Mouse (Mus musculus): ENCODE measurements at regions not wholly inside any gene's neighbourhood (a gene's known extent, or its start where the extent isn't known, plus 50 kb on each side); places are given as distances from the start of the nearest gene placed in this dataset.
"Not testable (repeated sequence)": the region's sequence is repeated elsewhere in the genome, so short reads cannot be mapped to it uniquely, and the experiment has no call there.

GRCm38 (mm10) chr12:15653357-15653763, 163.4 kb downstream of the Trib2 start:
- DNase-seq = no peak

DNA sequence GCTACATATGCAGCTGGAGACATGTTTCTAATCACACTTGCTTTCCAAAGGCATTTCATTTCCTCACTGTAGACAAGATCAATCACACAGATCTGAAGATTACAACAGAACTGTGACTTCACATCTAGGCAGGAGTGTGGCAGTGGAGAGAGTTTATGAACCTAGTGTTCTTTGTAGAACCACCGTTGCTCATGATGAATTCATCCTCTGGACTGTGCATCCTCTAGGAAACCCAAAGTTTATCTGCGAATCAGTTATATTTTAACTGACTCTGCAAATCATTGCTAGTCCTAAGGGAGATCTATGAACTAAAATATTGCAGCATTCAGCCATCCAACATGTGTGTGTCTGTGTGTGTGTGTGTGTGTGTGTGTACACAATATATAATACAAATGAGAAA, 165.4 kb downstream of the Trib2 start:
- DNase-seq = no peak

GRCm38 (mm10) chr12:15649906-15650305, 166.8 kb downstream of the Trib2 start:
- no peak for DNase-seq

DNA sequence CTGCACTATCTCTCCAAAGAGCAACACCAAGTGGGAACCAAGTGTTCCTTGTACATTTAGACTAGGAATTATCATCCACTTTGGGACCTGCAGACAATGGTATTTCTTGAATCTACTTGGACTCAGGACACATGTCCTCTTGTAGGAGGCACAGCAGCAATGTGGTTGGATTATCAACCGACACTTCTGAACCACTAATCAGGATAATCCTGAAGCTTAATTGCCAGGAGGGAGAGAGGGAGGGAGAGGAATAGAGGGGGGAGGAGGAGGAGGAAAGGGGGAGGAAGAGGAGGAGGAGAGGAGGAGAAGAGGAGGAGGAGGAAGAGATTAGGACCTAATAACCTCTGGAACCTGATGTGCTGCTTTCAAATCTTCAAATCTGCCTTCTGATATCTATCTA, 167.5 kb downstream of the Trib2 start:
- DNase-seq = no peak

- no peak for DNase-seq
Measured at GRCm38 (mm10) chr12:15644074-15644672, 172.5 kb downstream of the Trib2 start.

- no peak for DNase-seq
Measured at GRCm38 (mm10) chr12:15643669-15644068, 173.1 kb downstream of the Trib2 start.

GRCm38 (mm10) chr12:15640320-15640719, 176.4 kb downstream of the Trib2 start:
- DNase-seq = peak in 1 of 2 experiments; percentile 13

- DNase-seq = no peak
Measured at GRCm38 (mm10) chr12:15629971-15630370, 186.8 kb downstream of the Trib2 start.

- DNase-seq = no peak
Measured at GRCm38 (mm10) chr12:15619521-15619920, 197.2 kb downstream of the Trib2 start.

DNA sequence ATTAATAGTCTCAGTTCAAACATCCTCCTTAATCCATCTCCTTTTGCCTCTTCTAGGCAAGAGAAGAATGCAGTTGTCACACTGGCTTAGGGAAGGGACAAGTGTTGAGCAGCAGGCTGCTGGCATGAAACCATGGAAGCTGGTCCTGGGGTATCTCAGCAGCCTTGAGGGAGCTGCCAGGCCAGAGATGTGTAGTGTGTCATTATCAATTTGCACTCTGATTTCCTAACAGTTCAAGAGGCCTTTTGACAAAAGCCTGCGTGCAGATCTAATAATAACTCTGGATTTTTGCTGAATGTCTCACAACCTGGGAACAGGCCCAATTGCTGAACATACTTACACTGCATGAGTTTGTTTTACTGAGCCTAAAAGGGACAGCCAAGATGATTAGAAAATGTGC, 199.4 kb downstream of the Trib2 start:
- peak in 1 of 2 experiments; percentile 21 for DNase-seq

DNA sequence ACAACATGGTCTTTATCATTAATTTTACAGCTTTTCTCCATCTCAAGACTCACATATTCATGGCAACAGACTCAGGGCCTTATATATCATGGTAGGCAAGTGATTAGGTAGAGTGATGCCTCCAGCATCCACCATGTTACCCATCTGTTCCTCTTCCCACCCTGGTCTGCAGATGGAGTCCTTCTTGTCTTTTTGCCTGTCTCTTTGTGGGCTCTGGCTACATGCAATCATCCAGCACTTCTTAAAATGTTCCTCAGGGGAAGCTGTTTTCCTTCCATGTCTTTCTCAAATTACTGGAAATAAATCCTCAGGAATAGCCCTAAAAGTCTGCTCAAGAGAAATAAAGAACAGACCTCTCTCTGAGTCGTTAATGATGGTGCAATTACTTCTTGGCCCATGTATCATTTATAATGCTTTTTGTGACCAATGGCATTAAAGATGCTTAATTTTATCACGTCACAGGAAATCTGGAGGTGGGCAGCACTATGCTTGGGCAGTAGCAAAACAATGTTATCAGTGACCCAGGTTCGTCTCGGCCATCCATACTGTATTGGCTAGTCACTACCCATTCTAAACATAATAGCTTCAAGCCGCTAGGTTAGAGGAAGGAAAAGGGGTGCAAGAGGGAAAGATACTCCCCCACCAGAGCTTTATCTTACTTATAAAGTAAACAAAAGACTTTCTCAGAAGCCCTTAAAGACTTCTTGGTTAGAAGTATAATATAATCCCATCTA, 204.7 kb downstream of the Trib2 start:
- DNase-seq = no peak

GRCm38 (mm10) chr12:15607091-15607490, 209.6 kb downstream of the Trib2 start:
- DNase-seq = no peak

- DNase-seq = peak; percentile 16
Measured at GRCm38 (mm10) chr12:15606095-15606494, 210.6 kb downstream of the Trib2 start.

DNA sequence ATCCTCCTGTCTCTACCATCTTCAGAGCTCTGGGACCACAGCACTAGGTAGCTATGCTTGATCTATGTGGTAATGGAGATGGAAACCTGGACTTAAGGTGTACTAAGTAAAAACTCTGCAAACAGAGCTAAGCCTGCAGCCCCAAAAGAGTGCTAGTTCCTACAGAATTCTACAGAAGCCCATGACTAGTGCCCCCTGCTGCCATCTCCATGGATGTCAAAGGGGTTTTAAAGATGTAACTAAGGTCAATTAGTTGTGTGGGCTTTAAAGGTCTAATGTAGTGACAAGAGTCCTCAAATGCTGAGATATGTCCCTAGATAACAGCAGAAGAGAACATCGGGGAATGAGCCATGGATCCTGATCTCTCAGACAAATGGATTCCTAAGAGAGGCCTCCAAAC, 212.1 kb downstream of the Trib2 start:
- no peak for DNase-seq

DNA sequence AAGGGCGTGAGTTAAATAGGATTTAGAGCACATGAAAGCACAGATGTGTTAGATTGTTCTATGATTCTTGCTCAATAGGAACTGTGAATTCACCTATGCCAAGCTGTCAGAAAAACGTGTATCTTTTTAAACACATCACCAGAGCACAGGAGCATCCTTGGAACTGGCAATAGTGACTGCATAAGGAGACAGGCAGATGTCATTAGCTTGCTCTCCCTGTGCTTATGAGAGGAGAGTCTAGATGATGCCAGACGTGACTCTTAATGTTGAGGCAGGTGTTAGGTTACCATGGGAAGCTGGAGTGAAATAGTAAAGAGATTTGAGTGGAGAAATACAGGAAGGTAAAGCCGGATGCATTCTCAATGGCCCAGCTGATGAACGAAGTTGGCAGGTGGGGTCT, 212.8 kb downstream of the Trib2 start:
- no peak for DNase-seq

DNA sequence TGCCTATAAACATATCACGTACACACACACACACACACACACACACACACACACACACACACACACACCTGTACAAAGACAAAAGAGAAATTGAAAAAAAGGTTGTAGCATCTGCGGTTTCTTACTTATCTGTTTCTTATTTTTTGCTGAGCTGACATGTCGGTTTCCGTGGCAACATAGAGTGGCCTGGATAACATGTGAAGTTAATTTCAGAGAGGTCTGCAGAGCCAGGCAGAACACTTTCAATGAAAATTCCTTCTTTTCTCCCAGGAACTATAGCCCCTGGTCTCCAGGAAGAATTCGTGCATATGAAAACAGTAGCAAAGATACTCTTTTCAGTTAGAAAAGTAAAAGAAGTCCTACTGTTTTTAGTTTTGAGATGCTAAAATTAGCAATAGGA, 213.4 kb downstream of the Trib2 start:
- DNase-seq = no peak

DNA sequence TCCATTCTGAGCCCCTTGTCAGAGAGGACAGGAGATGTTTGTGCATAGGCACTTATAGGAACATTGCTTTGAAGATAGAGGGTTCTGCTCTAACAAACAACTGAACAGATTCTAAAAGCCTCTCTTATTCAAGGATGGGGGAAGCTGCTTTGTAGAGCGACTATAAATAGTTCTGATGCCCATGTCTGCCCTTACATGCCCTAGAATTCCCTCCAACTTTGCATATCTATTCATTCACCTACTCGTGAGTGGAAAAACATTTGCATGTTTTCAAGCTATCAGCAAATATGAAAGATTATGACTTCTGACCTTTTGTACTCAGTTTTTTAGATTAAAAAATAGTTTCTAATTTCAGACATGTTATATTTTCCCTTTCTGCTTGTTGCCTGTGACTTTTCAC, 222.0 kb downstream of the Trib2 start:
- no peak for DNase-seq

GRCm38 (mm10) chr12:15587864-15588263, 228.9 kb downstream of the Trib2 start:
- DNase-seq = not testable (repeated sequence)

DNA sequence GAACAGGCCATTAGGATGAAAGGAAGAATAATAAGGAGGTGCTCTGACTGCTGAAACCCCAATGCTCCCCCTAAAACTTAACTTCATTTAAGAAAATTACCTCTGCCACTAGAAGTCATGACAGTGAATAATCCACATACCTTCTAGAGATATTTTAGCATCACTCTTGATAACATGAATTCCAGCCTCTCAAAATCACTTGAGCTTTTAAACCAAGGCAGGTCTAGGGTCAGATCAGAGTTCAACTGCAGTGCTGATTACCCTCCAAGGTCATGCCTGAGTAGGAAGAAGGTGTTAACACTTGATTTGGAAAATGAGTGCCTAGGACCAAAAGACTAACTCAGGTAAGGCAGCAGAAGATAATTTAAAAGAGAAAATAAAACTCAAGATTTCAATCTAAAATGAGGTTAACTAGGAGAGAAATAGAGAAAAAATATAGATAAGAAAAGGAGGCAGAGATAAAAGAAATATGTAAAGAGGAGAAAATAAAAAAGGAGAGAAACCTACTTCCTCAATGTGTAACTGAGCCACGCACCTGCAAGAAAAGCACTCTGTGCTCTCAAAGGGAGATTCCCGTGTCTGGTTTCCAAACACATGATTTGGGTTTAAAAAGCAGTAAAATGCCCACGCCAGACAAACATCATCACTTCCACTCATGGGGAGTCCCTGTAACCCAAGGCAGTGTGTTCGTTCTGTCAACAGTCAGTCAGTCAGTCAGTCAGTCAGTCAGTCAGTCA, 229.8 kb downstream of the Trib2 start:
- DNase-seq = no peak

DNA sequence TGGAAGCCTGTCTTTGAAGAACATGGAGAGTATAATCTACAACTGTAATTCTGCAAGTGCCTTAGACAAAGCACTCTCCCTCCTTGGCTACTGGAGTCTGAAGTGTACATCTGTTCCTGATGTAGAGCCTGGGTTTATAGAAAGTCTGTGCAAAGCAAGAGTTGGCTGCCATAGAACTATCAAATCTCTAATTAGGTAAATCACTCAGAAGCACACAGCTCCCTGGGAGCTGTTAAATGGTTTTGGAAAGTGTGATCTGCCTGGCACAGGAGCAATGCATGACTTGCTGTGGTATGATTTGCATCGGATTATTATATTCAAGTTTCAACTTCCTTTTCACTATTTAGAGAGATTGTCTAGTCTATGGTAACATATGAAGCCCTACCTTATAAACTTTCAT, 230.9 kb downstream of the Trib2 start:
- DNase-seq = no peak

GRCm38 (mm10) chr12:15584721-15585120, 232.0 kb downstream of the Trib2 start:
- DNase-seq = no peak

DNA sequence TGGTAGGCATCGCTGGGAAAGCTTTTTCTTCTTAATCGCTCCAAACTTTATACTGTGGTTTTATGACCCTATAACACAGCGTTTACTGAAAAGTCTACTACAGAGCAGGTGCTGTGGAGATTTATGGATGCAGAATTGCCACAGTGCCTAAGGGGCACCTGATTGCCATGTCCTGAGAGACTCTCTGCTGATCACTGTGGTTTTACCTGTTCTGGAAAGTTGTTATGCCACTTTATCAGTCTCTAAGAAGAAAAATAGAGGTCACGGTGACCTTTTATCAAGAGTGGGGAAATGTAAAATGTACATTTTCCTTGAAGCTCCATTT, 250.0 kb downstream of the Trib2 start:
- no peak for DNase-seq

GRCm38 (mm10) chr12:15565941-15566784, 250.6 kb downstream of the Trib2 start:
- DNase-seq = no peak

Data from kidney, adult 8-10 months (tissue).